In genomic region chr6:48396686-48397085, GRCm38 (mm10) we compare ENCODE assay signal across 8 mouse cellular contexts. TPM values are rescaled to one million over a fixed set of nuclear protein-coding genes. Genes with fewer than 3 reads are reported as not detected.
DNase-seq lines count a peak whose midpoint lies in the region; ATAC-seq and TF ChIP-seq lines count a peak whose summit lies in the region.

No protein-coding gene starts in this region.

- H3K4me3 ChIP-seq in gastrocnemius, adult 2 months: peak overlapping the region; percentile 99
- peak overlapping the region in 2 of 3 experiments; percentile 72 to 86 for H3K4me3 ChIP-seq in CH12.LX (replicated peaks in 1 of 3; ENCODE audit: low read depth in 2 of 3, low read length in 2 of 3, poor library complexity in 1 of 3)
- H3K4me3 ChIP-seq in forebrain, embryonic 13.5 days: peak overlapping the region; percentile 62
- H3K4me3 ChIP-seq in limb, embryonic 12.5 days (replicated peaks): peak overlapping the region; percentile 81

- no peak for TF ChIP-seq RAD21 in CH12.LX (IDR thresholded peaks at IDR 0.05; ENCODE audit: low read depth, low read length)

- no peak for ATAC-seq in forebrain, embryonic 13.5 days
- no peak for ATAC-seq in limb, embryonic 12.5 days (ENCODE audit: insufficient number of reproducible peaks, insufficient read depth, low FRiP score, low TSS enrichment, low read depth)
- ATAC-seq in granulocyte monocyte progenitor cell, adult 5-6 weeks (replicated peaks; ENCODE audit: poor library complexity, severe bottlenecking): no peak

- no peaks in the 10 kb centered on the region for H3K9me3 ChIP-seq in CH12.LX (replicated peaks; ENCODE audit: low read length)
- no peaks in the 10 kb centered on the region for H3K9me3 ChIP-seq in forebrain, embryonic 13.5 days (replicated peaks)
- no peaks in the 10 kb centered on the region for H3K9me3 ChIP-seq in limb, embryonic 12.5 days

- no peak for DNase-seq in gastrocnemius, adult 2 months
- no peak for DNase-seq in gastrocnemius, postnatal 25 days
- no peak for DNase-seq in CH12.LX (ENCODE audit: extremely low read depth)
- no peak for DNase-seq in left cerebral cortex, postnatal 25 days (ENCODE audit: low spot score in 2 of 2)
- DNase-seq in spleen, postnatal 14 days (ENCODE audit: low spot score in 2 of 2): no peak

- H3K9ac ChIP-seq in CH12.LX (ENCODE audit: insufficient read depth, low read depth): peak overlapping the region; percentile 74; the same call in 1 of the 2 replicates
- peak overlapping the region; percentile 74 for H3K9ac ChIP-seq in forebrain, embryonic 13.5 days
- H3K9ac ChIP-seq in limb, embryonic 12.5 days (replicated peaks): peak overlapping the region; percentile 81; the same call in 1 of the 2 replicates

- TF ChIP-seq CTCF in gastrocnemius, adult 2 months (IDR thresholded peaks at IDR 0.05): no peak
- TF ChIP-seq CTCF in CH12.LX (conservative IDR thresholded peaks at IDR 0.05 in 1 of 2, IDR thresholded peaks at IDR 0.05 in 1 of 2; ENCODE audit: low read depth in 2 of 2, low read length in 2 of 2): no peak

- H3K4me1 ChIP-seq in CH12.LX (ENCODE audit: control insufficient read depth in 1 of 2, insufficient read depth in 2 of 2): peaks cover 14 to 48% of the 10 kb centered on the region in 2 experiments
- H3K4me1 ChIP-seq in forebrain, embryonic 13.5 days: peaks cover 31% of the 10 kb centered on the region
- peaks cover 27% of the 10 kb centered on the region for H3K4me1 ChIP-seq in limb, embryonic 12.5 days (replicated peaks)

- in situ Hi-C loops in CH12.LX (cut with MboI; ENCODE audit: low pct_ligation_motif_present, low pct_unique_long_range_greater_than_20kb, low sequenced_read_pairs): no loop called here

- dilution Hi-C loops in CH12.LX (cut with MboI; ENCODE audit: extremely low pct_ligation_motif_present, extremely low pct_unique_long_range_greater_than_20kb, low sequenced_read_pairs): no loop called here

- no peaks in the 10 kb centered on the region; the same call in 1 of the 2 replicates for H3K79me2 ChIP-seq in CH12.LX (replicated peaks; ENCODE audit: control insufficient read depth, extremely low read depth, insufficient read depth, poor library complexity, severe bottlenecking)

- H3K27ac ChIP-seq in gastrocnemius, adult 2 months: peak overlapping the region; percentile 97
- no peak overlapping the region for H3K27ac ChIP-seq in CH12.LX (ENCODE audit: insufficient read depth, low read depth)
- no peak overlapping the region for H3K27ac ChIP-seq in forebrain, embryonic 13.5 days
- H3K27ac ChIP-seq in limb, embryonic 12.5 days: no peak overlapping the region

- intact Hi-C loops in gastrocnemius, adult 2 months (cut with DNase I): loop anchor here (5.0 to 10.0 kb wide), 5 partner anchors 46 to 312 kb away; partner anchors contain the start of genes Lrrc61 and Zfp746
- intact Hi-C loops in left cerebral cortex, postnatal 25 days (cut with DNase I): loop anchor here (2.0 to 5.0 kb wide), 3 partner anchors 111 to 309 kb away; partner anchors contain the start of gene Zfp746

- no peak for TF ChIP-seq EP300 in CH12.LX (IDR thresholded peaks at IDR 0.05; ENCODE audit: low read length)

- no peak for TF ChIP-seq POLR2A in CH12.LX (IDR thresholded peaks at IDR 0.05; ENCODE audit: low read depth, low read length)

- WGBS in forebrain, embryonic 13.5 days: 97% methylated on average over 1 of the region's 1 CpGs
- 89% methylated on average over 1 of the region's 1 CpGs for WGBS in limb, embryonic 12.5 days

- peak overlapping the region; percentile 63 for H3K4me2 ChIP-seq in CH12.LX (ENCODE audit: insufficient read depth, low read depth, poor library complexity, severe bottlenecking)
- H3K4me2 ChIP-seq in forebrain, embryonic 13.5 days: peak overlapping the region; percentile 77
- peak overlapping the region; percentile 75 for H3K4me2 ChIP-seq in limb, embryonic 12.5 days

- peaks cover 2 to 19% of the 10 kb centered on the region in 2 experiments for H3K36me3 ChIP-seq in CH12.LX (replicated peaks in 1 of 2; ENCODE audit: control insufficient read depth in 1 of 2, insufficient read depth in 1 of 2, low read length in 1 of 2)
- no peaks in the 10 kb centered on the region for H3K36me3 ChIP-seq in forebrain, embryonic 13.5 days (ENCODE audit: poor library complexity, severe bottlenecking)
- H3K36me3 ChIP-seq in limb, embryonic 12.5 days: 0 out of 2 replicates have a peak, but pooled peaks cover 6% of the 10 kb centered on the region

- no peaks in the 10 kb centered on the region for H3K27me3 ChIP-seq in CH12.LX (replicated peaks)
- peaks cover 2% of the 10 kb centered on the region; the same call in 1 of the 2 replicates for H3K27me3 ChIP-seq in forebrain, embryonic 13.5 days
- no peaks in the 10 kb centered on the region for H3K27me3 ChIP-seq in limb, embryonic 12.5 days

TF ChIP-seq in CH12.LX, 34 proteins besides CTCF, POLR2A, EP300 and RAD21:
- TF ChIP-seq CHD1 (IDR thresholded peaks at IDR 0.05; ENCODE audit: low read depth, low read length) (no peak), HCFC1 (IDR thresholded peaks at IDR 0.05; ENCODE audit: low read depth, low read length) (no peak), POLR2AphosphoS2 (IDR thresholded peaks at IDR 0.05; ENCODE audit: low read depth, low read length) (no peak), ETS1 (conservative IDR thresholded peaks at IDR 0.05; ENCODE audit: low read depth, low read length) (no peak), NELFE (IDR thresholded peaks at IDR 0.05; ENCODE audit: low read depth, low read length) (no peak), PAX5 (IDR thresholded peaks at IDR 0.05; ENCODE audit: low read length) (no peak), GABPA (IDR thresholded peaks at IDR 0.05; ENCODE audit: insufficient replicate concordance, low read depth, low read length) (no peak), RCOR1 (conservative IDR thresholded peaks at IDR 0.05; ENCODE audit: low read depth, low read length) (no peak), UBTF (IDR thresholded peaks at IDR 0.05; ENCODE audit: low read depth, low read length) (no peak), E2F4 (IDR thresholded peaks at IDR 0.05; ENCODE audit: insufficient replicate concordance, low read depth, low read length) (no peak), SIN3A (IDR thresholded peaks at IDR 0.05; ENCODE audit: low read length) (no peak), MAX (IDR thresholded peaks at IDR 0.05; ENCODE audit: low read length) (no peak), JUND (conservative IDR thresholded peaks at IDR 0.05; ENCODE audit: low read depth, low read length) (no peak), ZC3H11A (IDR thresholded peaks at IDR 0.05; ENCODE audit: low read depth, low read length) (no peak), ZKSCAN1 (IDR thresholded peaks at IDR 0.05; ENCODE audit: borderline replicate concordance, low read depth, low read length) (no peak), MAZ (IDR thresholded peaks at IDR 0.05; ENCODE audit: low read depth, low read length) (no peak)

RNA-seq across cellular contexts. Expression of gene Krba1, which starts 1.3 kb away (rescaled TPM):
- total RNA-seq in gastrocnemius, adult 2 months (2021): 10 to 100 TPM; 18.7 to 21.0 TPM
- total RNA-seq in gastrocnemius, postnatal 25 days (2021): 10 to 100 TPM; 14.5 to 15.9 TPM
- total RNA-seq in CH12.LX (2012; rRNA removed) (8.1 and 9.8 TPM in 2 replicates), CH12.LX (2014; rRNA removed) (2.9 and 3.2 TPM in 2 replicates)
- polyA plus RNA-seq in CH12.LX (2012; ENCODE audit: insufficient read length, low read depth): 12.7 and 13.4 TPM in 2 replicates
- polyA plus RNA-seq in forebrain, embryonic 13.5 days (2015; fragmentation: Nextera tagmentation; extraction: Ambion mirVana): 21.1 and 25.4 TPM in 2 replicates
- 29.9 and 32.1 TPM in 2 replicates for polyA plus RNA-seq in limb, embryonic 12.5 days (2016; fragmentation: Nextera tagmentation; extraction: Ambion mirVana)
- total RNA-seq in granulocyte monocyte progenitor cell, adult 5-6 weeks (2014; fragmentation: Nextera tagmentation): 2.7 and 6.7 TPM in 2 replicates
- 0.98 and 1.8 TPM in 2 replicates for total RNA-seq in granulocyte monocyte progenitor cell, adult 5-6 weeks (2017)
- total RNA-seq in left cerebral cortex, postnatal 25 days (2021): 10 to 100 TPM; 42.6 to 44.2 TPM

RNA-seq across cellular contexts. Expression of gene Zfp467, which starts 48.9 kb away (rescaled TPM):
- 10 to 100 TPM; 45.4 to 52.3 TPM for total RNA-seq in gastrocnemius, adult 2 months (2021)
- 10 to 100 TPM; 22.4 to 34.1 TPM for total RNA-seq in gastrocnemius, postnatal 25 days (2021)
- total RNA-seq in CH12.LX (2012; rRNA removed): 1.6 and 2.1 TPM in 2 replicates
- total RNA-seq in CH12.LX (2014; rRNA removed): 1.1 and 1.4 TPM in 2 replicates
- polyA plus RNA-seq in CH12.LX (2012; ENCODE audit: insufficient read length, low read depth): 4.7 and 5.9 TPM in 2 replicates
- 23.9 and 25.6 TPM in 2 replicates for polyA plus RNA-seq in forebrain, embryonic 13.5 days (2015; fragmentation: Nextera tagmentation; extraction: Ambion mirVana)
- 23.5 and 23.7 TPM in 2 replicates for polyA plus RNA-seq in limb, embryonic 12.5 days (2016; fragmentation: Nextera tagmentation; extraction: Ambion mirVana)
- 3.0 and 6.3 TPM in 2 replicates for total RNA-seq in granulocyte monocyte progenitor cell, adult 5-6 weeks (2014; fragmentation: Nextera tagmentation)
- 0.57 and 3.1 TPM in 2 replicates for total RNA-seq in granulocyte monocyte progenitor cell, adult 5-6 weeks (2017)
- total RNA-seq in left cerebral cortex, postnatal 25 days (2021): 10 to 100 TPM; 21.7 to 33.1 TPM

RNA-seq across cellular contexts. Expression of gene Sspo, which starts 51.3 kb away (rescaled TPM):
- total RNA-seq in gastrocnemius, adult 2 months (2021): under 1 TPM; 0.50 to 0.69 TPM
- total RNA-seq in gastrocnemius, postnatal 25 days (2021): under 1 TPM; 0.24 to 0.38 TPM
- total RNA-seq in CH12.LX (2012; rRNA removed): 0.13 and 0.42 TPM in 2 replicates
- total RNA-seq in CH12.LX (2014; rRNA removed): 0.08 and 0.11 TPM in 2 replicates
- polyA plus RNA-seq in CH12.LX (2012; ENCODE audit: insufficient read length, low read depth): 0.17 and 0.18 TPM in 2 replicates
- polyA plus RNA-seq in forebrain, embryonic 13.5 days (2015; fragmentation: Nextera tagmentation; extraction: Ambion mirVana): 0.24 and 0.25 TPM in 2 replicates
- 0.33 and 0.38 TPM in 2 replicates for polyA plus RNA-seq in limb, embryonic 12.5 days (2016; fragmentation: Nextera tagmentation; extraction: Ambion mirVana)
- total RNA-seq in granulocyte monocyte progenitor cell, adult 5-6 weeks (2014; fragmentation: Nextera tagmentation): not detected in 2 replicates
- total RNA-seq in granulocyte monocyte progenitor cell, adult 5-6 weeks (2017): not detected in 2 replicates
- 1 to 10 TPM in 1 of 2 experiments, under 1 TPM in 1; 0.80 to 1.2 TPM for total RNA-seq in left cerebral cortex, postnatal 25 days (2021)
